Mouse (Mus musculus): ENCODE data around the gene D10Jhu81e. TPM values are rescaled to one million over a fixed set of nuclear protein-coding genes. Genes with fewer than 3 reads are reported as not detected.

The D10Jhu81e gene
- total and polyA plus RNA-seq, 3 experiments = 50.6 to 57.4 TPM; not detected in 1

DNA sequence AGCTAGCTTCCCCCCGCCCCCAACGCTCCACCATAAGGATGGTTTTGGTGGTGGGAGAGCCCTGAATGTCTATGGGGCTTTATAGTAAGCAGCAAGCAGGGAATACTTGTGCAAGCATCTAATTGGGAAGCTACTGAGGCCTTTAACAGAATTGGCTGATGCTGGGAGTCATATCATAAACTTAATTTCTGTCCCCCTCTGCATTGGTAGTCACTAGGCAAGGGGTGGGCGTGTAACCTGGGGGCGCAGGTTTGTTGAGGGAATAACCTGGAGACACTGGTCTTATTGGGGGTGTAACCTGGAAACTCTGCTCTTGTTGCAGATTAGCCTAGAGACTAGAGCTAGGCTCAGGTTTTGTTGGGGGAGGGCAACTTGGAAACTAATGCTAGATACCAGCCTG lies 50.2 kb downstream of the D10Jhu81e start:
- H3K27ac ChIP-seq (ENCODE audit: control insufficient read depth, low read depth, low read length) = no peak overlapping the region
- H3K36me3 ChIP-seq (ENCODE audit: control insufficient read depth in 1 of 2, insufficient read depth in 2 of 2, low read length in 2 of 2) = no peaks in the 10 kb centered on the region
- H3K4me1 ChIP-seq (ENCODE audit: control insufficient read depth in 1 of 2, insufficient read depth in 2 of 2, low read length in 2 of 2) = peaks cover 0 to 4% of the 10 kb centered on the region in 2 experiments; a peak in 1 of 4 replicates
- DNase-seq (ENCODE audit: low read depth, low spot score) = no peak
- no peaks in the 10 kb centered on the region; a peak in 2 of 4 replicates for H3K27me3 ChIP-seq (ENCODE audit: control insufficient read depth in 1 of 2, insufficient read depth in 2 of 2, low read length in 2 of 2)
- TF ChIP-seq CHD2 (IDR thresholded peaks at IDR 0.05; ENCODE audit: low read length) (no peak), RAD21 (IDR thresholded peaks at IDR 0.05; ENCODE audit: low read depth, low read length) (no peak), EP300 (IDR thresholded peaks at IDR 0.05; ENCODE audit: low read depth in 1 of 2, low read length in 2 of 2) (no peak), ETS1 (IDR thresholded peaks at IDR 0.05; ENCODE audit: low read depth, low read length) (no peak), TAL1 (IDR thresholded peaks at IDR 0.05; ENCODE audit: low read length) (no peak), ZNF384 (IDR thresholded peaks at IDR 0.05; ENCODE audit: low read depth, low read length) (no peak), SIN3A (IDR thresholded peaks at IDR 0.05; ENCODE audit: low read length) (no peak), CTCF (IDR thresholded peaks at IDR 0.05 in 2 of 3, conservative IDR thresholded peaks at IDR 0.05 in 1 of 3; ENCODE audit: control insufficient read depth in 1 of 3, insufficient read depth in 1 of 3, low read depth in 2 of 3, low read length in 3 of 3, poor library complexity in 1 of 3, severe bottlenecking in 1 of 3) (no peak)
- no peak overlapping the region for H3K9ac ChIP-seq (ENCODE audit: control insufficient read depth, low read depth, low read length, poor library complexity, severe bottlenecking)
- H3K79me2 ChIP-seq (ENCODE audit: control insufficient read depth, insufficient read depth, low read length, poor library complexity) = no peaks in the 10 kb centered on the region
- no peak overlapping the region for H3K4me3 ChIP-seq (ENCODE audit: control insufficient read depth in 1 of 2, insufficient read depth in 1 of 2, low read depth in 2 of 2, low read length in 2 of 2)
- H3K9me3 ChIP-seq (replicated peaks; ENCODE audit: insufficient read depth, low read length) = no peaks in the 10 kb centered on the region

DNA sequence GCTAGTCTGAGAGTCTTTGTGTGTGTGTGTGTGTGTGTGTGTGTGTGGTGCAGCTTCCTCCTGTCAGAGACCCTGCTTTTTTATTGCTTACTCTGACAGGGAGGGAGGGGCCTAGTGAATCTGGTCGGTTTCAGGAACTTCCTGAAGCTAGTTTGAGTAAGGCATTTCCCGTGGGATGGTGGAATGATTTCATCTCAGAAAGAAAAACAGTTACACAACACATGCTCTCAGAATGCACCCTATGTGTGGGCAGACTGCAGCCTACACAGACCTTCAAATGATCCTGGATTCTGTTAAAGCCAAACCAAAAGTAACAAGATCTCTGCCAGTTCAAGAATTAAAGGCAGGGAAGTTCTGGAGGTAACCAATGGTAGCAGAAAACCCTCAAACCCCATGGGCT lies 54.4 kb downstream of the D10Jhu81e start:
- H3K36me3 ChIP-seq (ENCODE audit: control insufficient read depth in 1 of 2, insufficient read depth in 2 of 2, low read length in 2 of 2) = no peaks in the 10 kb centered on the region
- no peak for DNase-seq (ENCODE audit: low read depth, low spot score)
- H3K9ac ChIP-seq (ENCODE audit: control insufficient read depth, low read depth, low read length, poor library complexity, severe bottlenecking) = no peak overlapping the region
- no peak for TF ChIP-seq ZMIZ1 (IDR thresholded peaks at IDR 0.05; ENCODE audit: low read depth, low read length)
- TF ChIP-seq MAFK (IDR thresholded peaks at IDR 0.05; ENCODE audit: borderline replicate concordance, low read depth, low read length) = no peak
- no peak for TF ChIP-seq MYB (IDR thresholded peaks at IDR 0.05; ENCODE audit: low read depth, low read length)
- no peak for TF ChIP-seq EP300 (IDR thresholded peaks at IDR 0.05; ENCODE audit: low read depth in 1 of 2, low read length in 2 of 2)
- no peak for TF ChIP-seq CHD2 (IDR thresholded peaks at IDR 0.05; ENCODE audit: low read length)
- TF ChIP-seq CHD1 (IDR thresholded peaks at IDR 0.05; ENCODE audit: low read depth, low read length) = no peak
- TF ChIP-seq ZC3H11A (IDR thresholded peaks at IDR 0.05; ENCODE audit: low read depth, low read length) = no peak
- TF ChIP-seq JUND (IDR thresholded peaks at IDR 0.05; ENCODE audit: low read depth, low read length) = no peak
- TF ChIP-seq USF2 (IDR thresholded peaks at IDR 0.05; ENCODE audit: borderline replicate concordance in 1 of 2, insufficient read depth in 1 of 2, low read depth in 1 of 2, low read length in 2 of 2) = no peak
- TF ChIP-seq ZKSCAN1 (IDR thresholded peaks at IDR 0.05; ENCODE audit: low read depth, low read length) = no peak
- TF ChIP-seq ELF1 (IDR thresholded peaks at IDR 0.05; ENCODE audit: low read depth, low read length) = no peak
- TF ChIP-seq TCF12 (IDR thresholded peaks at IDR 0.05; ENCODE audit: low read depth, low read length) = no peak
- TF ChIP-seq RCOR1 (IDR thresholded peaks at IDR 0.05; ENCODE audit: low read depth, low read length) = no peak
- no peak for TF ChIP-seq MAZ (IDR thresholded peaks at IDR 0.05; ENCODE audit: low read depth, low read length)
- no peak for TF ChIP-seq SIN3A (IDR thresholded peaks at IDR 0.05; ENCODE audit: low read length)
- TF ChIP-seq GABPA (IDR thresholded peaks at IDR 0.05; ENCODE audit: low read depth, low read length) = no peak
- TF ChIP-seq POLR2A (IDR thresholded peaks at IDR 0.05; ENCODE audit: control insufficient read depth in 1 of 2, insufficient read depth in 1 of 2, low read depth in 1 of 2, low read length in 2 of 2, poor library complexity in 1 of 2) = no peak
- H3K4me3 ChIP-seq (ENCODE audit: control insufficient read depth in 1 of 2, insufficient read depth in 1 of 2, low read depth in 2 of 2, low read length in 2 of 2) = no peak overlapping the region
- H3K27ac ChIP-seq (ENCODE audit: control insufficient read depth, low read depth, low read length) = no peak overlapping the region
- H3K9me3 ChIP-seq (replicated peaks; ENCODE audit: insufficient read depth, low read length) = no peaks in the 10 kb centered on the region
- no peaks in the 10 kb centered on the region; a peak in 2 of 4 replicates for H3K27me3 ChIP-seq (ENCODE audit: control insufficient read depth in 1 of 2, insufficient read depth in 2 of 2, low read length in 2 of 2)
- H3K4me1 ChIP-seq (ENCODE audit: control insufficient read depth in 1 of 2, insufficient read depth in 2 of 2, low read length in 2 of 2) = no peaks in the 10 kb centered on the region
- H3K79me2 ChIP-seq (ENCODE audit: control insufficient read depth, insufficient read depth, low read length, poor library complexity) = no peaks in the 10 kb centered on the region
